Mouse (Mus musculus) lung, embryonic 16.5 days (tissue): Measurements from ENCODE around the gene Foxe3. TPM values are rescaled to one million over a fixed set of nuclear protein-coding genes. Genes with fewer than 3 reads are reported as not detected.
A peak's percentile ranks its signal among the peaks of the same experiment; 100 is the strongest.

Experiments
- ATAC-seq: fragments of 200-750 bp; cut with Nextera tagmentation; 2 replicates; pipeline ENCODE4 v1.8.0; 2017; ENCODE audit warnings: low read depth, mild to moderate bottlenecking, moderate library complexity
- H3K27ac ChIP-seq: fragments of 300-500 bp; sonication (generic); 2 replicates; pipeline ENCODE4 v1.5.1; 2014; ENCODE audit warnings: mild to moderate bottlenecking, control low read depth, low read length
- H3K27me3 ChIP-seq: fragments of 300-500 bp; sonication (generic); 2 replicates; pipeline ENCODE4 v1.6.1; 2014; ENCODE audit warnings: low read depth, low read length, mixed read lengths; ENCODE audit not compliant: control insufficient read depth, insufficient read depth
- H3K36me3 ChIP-seq: fragments of 300-500 bp; sonication (generic); 2 replicates; pipeline ENCODE4 v1.6.1; 2014; ENCODE audit warnings: low read length; ENCODE audit not compliant: control insufficient read depth, insufficient read depth
- H3K4me1 ChIP-seq: fragments of 300-500 bp; sonication (generic); replicated peaks from 2 replicates; pipeline ENCODE4 v1.6.1; 2014; ENCODE audit warnings: low read length, mixed read lengths; ENCODE audit not compliant: control insufficient read depth, insufficient read depth
- H3K4me2 ChIP-seq: fragments of 300-500 bp; sonication (generic); 2 replicates; pipeline ENCODE4 v1.6.1; 2014; ENCODE audit warnings: low read depth, low read length, control low read depth
- H3K4me3 ChIP-seq: fragments of 300-500 bp; sonication (generic); 2 replicates; pipeline ENCODE4 v1.5.1; 2014; ENCODE audit warnings: mild to moderate bottlenecking, low read length, control low read depth
- H3K9ac ChIP-seq: fragments of 300-500 bp; sonication (generic); 2 replicates; pipeline ENCODE4 v1.6.1; 2014; ENCODE audit warnings: low read length, control low read depth
- H3K9me3 ChIP-seq: fragments of 300-500 bp; sonication (generic); 2 replicates; pipeline ENCODE4 v1.6.1; 2016; ENCODE audit warnings: low read length; ENCODE audit not compliant: control insufficient read depth
- WGBS: fragments of 180-500 bp; shearing (Covaris S2); extraction: QIAGEN DNeasy Blood & Tissue Kit; methylation state at CpG from one replicate; pipeline ENCODE4 v1.1.7; 2014; 5-methylcytosine and 5-hydroxymethylcytosine counted together
- polyA plus RNA-seq: library from polyadenylated mRNA; unstranded; fragments of >200 nt; fragmentation: Nextera tagmentation; extraction: Ambion mirVana; gene quantifications from 2 replicates; pipeline ENCODE4 v1.2.1, GENCODE M21; 2015

Gene Foxe3
- polyA plus RNA-seq, 1 experiment from 2014 or later: not detected

DNA sequence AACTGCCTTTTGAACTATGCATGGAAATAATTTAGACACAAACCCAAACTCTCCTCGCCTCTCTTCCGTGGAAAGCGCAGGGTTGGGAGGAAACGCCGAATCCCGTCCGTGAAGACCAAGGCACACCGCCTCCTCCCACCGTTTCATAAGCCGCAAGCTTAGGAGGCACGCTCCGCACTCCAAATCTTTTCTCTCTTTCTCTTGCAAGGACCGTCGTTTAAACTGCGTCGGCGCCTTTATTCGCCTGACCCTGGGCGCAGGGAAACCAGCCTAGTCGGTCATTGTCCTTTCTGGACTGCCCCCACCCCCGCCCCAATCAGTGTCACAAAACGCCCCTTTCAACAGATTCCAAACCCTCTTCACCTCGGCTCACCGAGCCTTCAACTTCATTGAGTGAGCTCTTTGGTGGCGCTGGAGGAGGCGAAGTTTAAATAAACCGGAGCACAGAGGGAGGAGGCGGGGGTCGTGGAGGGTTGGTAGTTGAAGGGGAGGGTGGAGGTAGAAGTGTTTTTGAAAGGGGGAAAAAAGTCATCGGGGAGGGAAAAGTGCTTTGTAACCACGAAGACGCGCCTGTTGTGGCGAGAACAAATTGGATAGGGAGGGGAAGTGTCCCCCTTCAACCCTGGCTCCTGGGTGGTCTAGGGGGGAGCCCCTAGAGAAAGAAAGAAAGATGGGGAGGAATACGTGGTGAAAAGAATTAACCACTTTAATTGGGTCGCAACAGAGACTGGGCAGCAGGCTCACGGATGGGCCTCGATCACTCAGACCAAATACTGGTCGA, 23.0 kb downstream of the Foxe3 start:
- peaks cover 95% of the 10 kb centered on the region for H3K27me3 ChIP-seq
- H3K4me1 ChIP-seq: peaks cover 8% of the 10 kb centered on the region
- H3K36me3 ChIP-seq: no peaks in the 10 kb centered on the region
- H3K9ac ChIP-seq: no peak overlapping the region
- ATAC-seq: no peak
- H3K27ac ChIP-seq: no peak overlapping the region
- H3K4me3 ChIP-seq: 0 out of 2 replicates have a peak overlapping the region, but pooled peaks have one; percentile 9
- no peaks in the 10 kb centered on the region for H3K9me3 ChIP-seq
- H3K4me2 ChIP-seq: no peak overlapping the region
- 2% methylated on average over 39 of the region's 39 CpGs for WGBS

DNA sequence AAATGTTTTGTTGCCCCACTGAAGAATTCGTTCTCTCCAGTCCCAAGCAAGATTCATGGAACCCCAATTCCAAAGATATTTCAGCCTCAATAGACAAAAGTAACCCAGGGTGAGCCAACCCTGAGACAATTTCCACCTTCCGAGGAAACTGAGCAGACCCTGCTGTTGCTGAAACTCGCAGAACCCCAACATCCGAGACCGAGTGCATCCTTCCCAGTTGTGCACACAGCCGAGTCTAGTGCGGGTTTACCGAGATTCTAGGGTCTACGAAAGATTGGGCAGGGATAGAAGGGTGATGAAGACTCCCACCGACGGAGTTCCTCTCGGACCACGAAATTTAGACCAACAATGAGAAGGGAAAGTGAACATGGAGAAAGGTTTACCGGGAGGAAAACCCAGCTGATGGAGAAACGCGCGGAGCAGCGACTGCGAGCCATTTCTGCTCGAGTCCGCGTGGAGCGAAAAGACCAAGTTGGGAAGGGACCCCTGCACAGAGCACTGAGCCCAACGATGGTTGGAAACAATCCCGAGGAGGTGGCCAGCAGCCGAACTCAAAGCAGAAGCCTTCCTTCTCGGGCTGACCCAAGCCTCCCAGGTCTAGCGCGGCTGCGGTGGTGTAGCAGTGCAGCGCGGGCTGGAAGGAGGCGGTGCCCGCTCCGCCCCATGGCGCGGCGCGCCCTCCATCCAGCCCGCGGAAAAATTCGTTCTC, 24.0 kb downstream of the Foxe3 start:
- no peaks in the 10 kb centered on the region for H3K36me3 ChIP-seq
- H3K27ac ChIP-seq: no peak overlapping the region
- H3K4me3 ChIP-seq: peak overlapping the region; percentile 9; the same call in 1 of the 2 replicates
- H3K4me2 ChIP-seq: peak overlapping the region; percentile 34; the same call in 1 of the 2 replicates
- no peak overlapping the region for H3K9ac ChIP-seq
- H3K9me3 ChIP-seq: no peaks in the 10 kb centered on the region
- H3K27me3 ChIP-seq: peaks cover 84% of the 10 kb centered on the region
- no peak for ATAC-seq
- under 1% methylated on average over 42 of the region's 42 CpGs for WGBS
- peaks cover 3% of the 10 kb centered on the region; the same call in 1 of the 2 replicates for H3K4me1 ChIP-seq

DNA sequence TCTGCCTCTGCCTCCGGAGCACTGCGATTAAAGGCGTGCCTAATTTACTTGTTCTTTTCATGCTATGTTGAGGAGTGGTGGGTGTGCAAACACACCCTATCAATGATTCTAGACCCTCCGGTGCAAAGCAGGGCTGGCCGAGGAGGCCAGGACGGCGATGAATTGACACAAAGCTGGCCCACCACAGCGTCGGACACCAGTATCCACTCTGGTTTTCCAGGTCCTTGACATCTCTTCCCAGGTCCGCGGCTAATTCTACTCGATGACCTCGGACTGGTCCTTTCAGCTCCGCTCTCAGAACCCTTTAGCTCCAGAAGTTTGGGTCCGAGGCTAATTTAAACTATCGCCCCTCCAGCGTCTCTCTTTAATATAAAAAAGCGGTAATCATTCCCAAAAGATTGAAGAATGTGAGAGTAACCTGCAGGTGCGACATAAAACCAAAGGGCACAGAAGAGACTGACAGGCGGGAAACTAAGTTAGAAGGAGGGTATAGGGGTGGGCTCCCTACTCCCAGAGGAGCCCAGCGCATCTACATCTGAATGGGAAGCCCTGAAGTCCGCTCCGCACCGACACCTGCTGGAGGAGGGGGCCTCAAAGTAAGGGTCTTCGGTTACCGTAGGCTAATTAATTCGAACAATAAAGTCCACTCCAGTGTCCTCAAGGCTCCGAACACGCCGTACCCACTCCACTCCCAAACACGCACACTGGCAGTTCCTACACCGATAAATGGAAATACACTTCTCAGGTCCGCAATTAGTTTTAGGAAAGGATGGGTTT, 24.8 kb downstream of the Foxe3 start:
- WGBS: 5% methylated on average over 33 of the region's 33 CpGs
- H3K4me2 ChIP-seq: no peak overlapping the region
- no peak for ATAC-seq
- no peak overlapping the region for H3K9ac ChIP-seq
- peaks cover 3% of the 10 kb centered on the region; the same call in 1 of the 2 replicates for H3K4me1 ChIP-seq
- no peaks in the 10 kb centered on the region for H3K36me3 ChIP-seq
- no peaks in the 10 kb centered on the region for H3K9me3 ChIP-seq
- peaks cover 77% of the 10 kb centered on the region for H3K27me3 ChIP-seq
- no peak overlapping the region for H3K27ac ChIP-seq
- H3K4me3 ChIP-seq: no peak overlapping the region

DNA sequence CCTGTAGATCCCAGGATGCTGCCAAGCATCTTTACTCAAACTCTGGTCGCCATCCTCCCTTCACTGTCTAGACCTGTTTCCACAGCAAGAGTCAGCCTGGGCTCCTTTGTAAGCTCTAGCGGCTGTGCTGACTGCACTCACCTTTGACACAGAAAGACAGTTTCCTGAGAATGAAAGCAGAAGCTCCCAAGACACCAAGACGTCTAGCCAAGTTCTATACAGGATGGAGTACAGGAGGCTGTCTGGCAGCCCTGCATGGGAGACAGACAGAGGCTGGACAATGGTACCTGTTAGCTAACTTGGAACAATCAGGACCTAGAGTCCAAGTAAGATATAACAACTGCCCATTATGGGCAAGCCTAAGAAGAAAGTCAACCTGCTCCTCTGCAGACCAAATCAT, 25.9 kb downstream of the Foxe3 start:
- H3K36me3 ChIP-seq: no peaks in the 10 kb centered on the region
- ATAC-seq: no peak

DNA sequence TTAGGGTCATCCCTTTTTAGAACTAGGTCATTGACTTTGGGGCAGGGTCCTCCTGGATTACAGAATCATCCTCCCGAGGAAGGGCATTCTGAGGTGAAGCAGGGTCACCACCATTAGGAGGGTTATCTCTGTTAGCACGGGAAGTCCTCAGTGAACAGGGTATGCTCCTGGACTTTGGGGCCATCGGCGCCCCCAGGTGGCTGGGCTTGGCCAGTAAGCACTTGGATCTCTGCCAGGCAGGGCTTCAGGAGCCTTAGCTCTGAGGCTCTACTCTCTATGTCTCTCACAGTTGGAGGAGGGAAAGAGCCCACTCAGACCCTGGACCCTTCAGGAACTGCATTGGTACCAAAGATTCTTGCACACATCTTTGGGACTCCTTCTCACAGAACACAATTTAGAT, 28.0 kb downstream of the Foxe3 start:
- Histone ChIP-seq H3K9me3 (no peaks in the 10 kb centered on the region), H3K4me3 (no peak overlapping the region), H3K4me1 (peaks cover 3% of the 10 kb centered on the region; the same call in 1 of the 2 replicates), H3K9ac (no peak overlapping the region), H3K36me3 (no peaks in the 10 kb centered on the region), H3K27ac (no peak overlapping the region), H3K27me3 (peaks cover 45% of the 10 kb centered on the region), H3K4me2 (no peak overlapping the region)
- ATAC-seq: peak; percentile 43; the same call in 1 of the 2 replicates
- WGBS: 15% methylated on average over 4 of the region's 4 CpGs

More for the DNA sequence above, 25.9 kb downstream of the Foxe3 start:
- peaks cover 3% of the 10 kb centered on the region; the same call in 1 of the 2 replicates for H3K4me1 ChIP-seq
- no peak overlapping the region for H3K4me2 ChIP-seq
- WGBS: 25% methylated on average over 3 of the region's 3 CpGs
- no peak overlapping the region for H3K4me3 ChIP-seq
- H3K9me3 ChIP-seq: no peaks in the 10 kb centered on the region
- H3K9ac ChIP-seq: no peak overlapping the region
- peaks cover 65% of the 10 kb centered on the region for H3K27me3 ChIP-seq
- H3K27ac ChIP-seq: no peak overlapping the region

DNA sequence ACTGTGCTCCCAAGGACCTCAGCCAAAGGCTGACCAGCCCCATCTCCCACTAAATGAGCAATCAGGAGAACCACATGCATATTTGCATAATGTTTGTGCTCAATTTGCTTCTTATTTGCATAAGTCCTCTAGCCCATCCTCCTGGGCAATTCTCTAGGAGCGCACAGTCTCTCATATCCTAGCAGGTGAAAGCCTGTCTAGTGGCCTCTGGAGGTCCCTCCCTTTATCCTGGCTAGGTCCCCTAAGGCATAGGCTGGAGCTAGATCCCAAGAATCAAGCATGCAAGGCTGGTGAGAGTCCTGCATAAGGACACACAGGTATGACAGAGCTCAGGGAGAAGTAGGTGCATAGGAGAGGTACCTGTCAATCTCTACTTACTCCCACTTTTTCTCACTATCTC, 43.6 kb downstream of the Foxe3 start:
- H3K36me3 ChIP-seq: no peaks in the 10 kb centered on the region
- no peak overlapping the region for H3K4me3 ChIP-seq
- no peaks in the 10 kb centered on the region for H3K27me3 ChIP-seq
- H3K4me2 ChIP-seq: no peak overlapping the region
- no peak for ATAC-seq
- no peaks in the 10 kb centered on the region for H3K4me1 ChIP-seq
- WGBS: 89% methylated on average over 1 of the region's 1 CpGs
- no peak overlapping the region for H3K27ac ChIP-seq
- no peaks in the 10 kb centered on the region for H3K9me3 ChIP-seq
- H3K9ac ChIP-seq: no peak overlapping the region

DNA sequence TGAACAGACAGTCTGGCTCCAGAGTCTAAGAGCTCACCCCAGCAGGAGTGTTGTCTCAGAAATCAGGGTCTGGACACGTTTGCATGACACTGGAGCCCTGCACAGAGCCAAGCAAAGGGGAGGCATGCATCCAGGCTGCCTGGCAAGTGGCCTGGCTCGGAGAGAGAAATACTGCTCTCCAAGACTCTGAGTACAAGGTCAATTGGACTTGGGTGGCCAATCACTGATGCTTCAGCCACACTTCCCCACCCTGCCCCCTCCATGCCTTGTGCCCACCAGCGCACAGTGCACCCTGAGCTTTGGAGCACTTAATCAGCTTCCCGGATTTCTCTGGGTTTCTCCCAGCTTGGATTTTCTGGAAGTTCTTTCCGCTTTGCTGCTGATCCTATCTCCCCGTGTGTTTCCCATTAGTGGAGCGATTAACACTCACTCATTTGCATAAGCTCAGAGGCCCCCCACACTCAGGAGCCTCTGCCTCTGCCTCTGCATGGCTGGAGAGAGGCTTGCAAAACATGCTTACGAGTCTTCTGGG, 49.3 kb downstream of the Foxe3 start:
- Histone ChIP-seq H3K4me2 (no peak overlapping the region), H3K4me1 (no peaks in the 10 kb centered on the region), H3K27me3 (no peaks in the 10 kb centered on the region), H3K9ac (no peak overlapping the region), H3K27ac (no peak overlapping the region), H3K4me3 (no peak overlapping the region), H3K36me3 (no peaks in the 10 kb centered on the region), H3K9me3 (no peaks in the 10 kb centered on the region)
- 34% methylated on average over 8 of the region's 8 CpGs for WGBS
- peak; percentile 56; the same call in 1 of the 2 replicates for ATAC-seq
